Mouse (Mus musculus) bone marrow macrophage, adult 2 months (primary cell): ENCODE measurements around the gene Scn2b. TPM values are rescaled to one million over a fixed set of nuclear protein-coding genes. Genes with fewer than 3 reads are reported as not detected.

Experiments
- H3K27ac ChIP-seq: 2 replicates; pipeline ENCODE4 v1.5.1; 2012; ENCODE audit warnings: low read depth, low read length; ENCODE audit not compliant: insufficient read depth
- H3K4me1 ChIP-seq: 2 replicates; pipeline ENCODE4 v1.6.1; 2012; ENCODE audit warnings: low read length; ENCODE audit not compliant: control insufficient read depth, insufficient read depth
- H3K4me3 ChIP-seq: 2 replicates; pipeline ENCODE4 v1.5.1; 2012; ENCODE audit warnings: mild to moderate bottlenecking, low read length, moderate library complexity; ENCODE audit not compliant: insufficient read depth
- CTCF ChIP-seq: IDR thresholded peaks from 2 replicates; pipeline ENCODE4 v1.5.1; 2012; ENCODE audit warnings: low read depth, mild to moderate bottlenecking, low read length, moderate library complexity
- POLR2A ChIP-seq: IDR thresholded peaks from 2 replicates; pipeline ENCODE4 v1.6.1; 2012; ENCODE audit warnings: mild to moderate bottlenecking, low read depth, low read length, borderline replicate concordance
- polyA plus RNA-seq: library from polyadenylated mRNA; stranded (reverse); fragments of >200 nt; gene quantifications from 2 replicates; pipeline ENCODE4 v1.2.4, GENCODE M21; 2012; ENCODE audit not compliant: missing spikeins, insufficient read depth, insufficient read length

The Scn2b gene
- polyA plus RNA-seq, 1 experiment: 0.23 TPM

- no peak overlapping the region for H3K27ac ChIP-seq
- TF ChIP-seq CTCF (no peak), POLR2A (no peak)
These were observed 16.1 kb downstream of the Scn2b start for GRCm38 (mm10) chr9:45133484-45134310.

GRCm38 (mm10) chr9:45136442-45137169 lies 19.0 kb downstream of the Scn2b start:
- H3K4me3 ChIP-seq: no peak overlapping the region
- no peak overlapping the region for H3K27ac ChIP-seq
- no peaks in the 10 kb centered on the region for H3K4me1 ChIP-seq
- no peak for TF ChIP-seq POLR2A

More at GRCm38 (mm10) chr9:45133484-45134310, 16.1 kb downstream of the Scn2b start:
- Histone ChIP-seq H3K4me1 (no peaks in the 10 kb centered on the region), H3K4me3 (no peak overlapping the region)

- no peak within 1 kb of the TSS for H3K27ac ChIP-seq
- H3K4me3 ChIP-seq: no peak within 1 kb of the TSS
- TF ChIP-seq POLR2A (no peak), CTCF (no peak)
- H3K4me1 ChIP-seq: no peaks in the 10 kb centered on the region
These were observed 20.8 kb downstream of the Scn2b start, which contains the start of gene Scn4b for GRCm38 (mm10) chr9:45138191-45139032. Gene Scn4b, plus strand, starts transcription at chr9:45138395.

GRCm38 (mm10) chr9:45139082-45139481 lies 21.5 kb downstream of the Scn2b start:
- no peak overlapping the region for H3K27ac ChIP-seq
- no peaks in the 10 kb centered on the region for H3K4me1 ChIP-seq
- H3K4me3 ChIP-seq: no peak overlapping the region
- no peak for TF ChIP-seq CTCF
- no peak for TF ChIP-seq POLR2A

GRCm38 (mm10) chr9:45140945-45141344 lies 23.4 kb downstream of the Scn2b start:
- Histone ChIP-seq H3K27ac (no peak overlapping the region), H3K4me1 (no peaks in the 10 kb centered on the region), H3K4me3 (no peak overlapping the region)
- no peak for TF ChIP-seq CTCF
- no peak for TF ChIP-seq POLR2A

GRCm38 (mm10) chr9:45142686-45143085 lies 25.1 kb downstream of the Scn2b start:
- no peak overlapping the region for H3K4me3 ChIP-seq
- H3K4me1 ChIP-seq: no peaks in the 10 kb centered on the region
- H3K27ac ChIP-seq: no peak overlapping the region
- no peak for TF ChIP-seq POLR2A
- TF ChIP-seq CTCF: no peak

- H3K4me1 ChIP-seq: no peaks in the 10 kb centered on the region
- TF ChIP-seq POLR2A (no peak), CTCF (no peak)
- no peak overlapping the region for H3K4me3 ChIP-seq
- H3K27ac ChIP-seq: no peak overlapping the region
These were observed 28.1 kb downstream of the Scn2b start for GRCm38 (mm10) chr9:45145533-45146266.

GRCm38 (mm10) chr9:45146267-45146597 lies 28.6 kb downstream of the Scn2b start:
- H3K27ac ChIP-seq: no peak overlapping the region
- TF ChIP-seq CTCF (peak; percentile 88), POLR2A (no peak)
- no peak overlapping the region for H3K4me3 ChIP-seq
- no peaks in the 10 kb centered on the region for H3K4me1 ChIP-seq

GRCm38 (mm10) chr9:45150933-45151332 lies 33.4 kb downstream of the Scn2b start:
- Histone ChIP-seq H3K4me3 (no peak overlapping the region), H3K27ac (no peak overlapping the region), H3K4me1 (no peaks in the 10 kb centered on the region)
- TF ChIP-seq CTCF (no peak), POLR2A (no peak)
